Mouse (Mus musculus) cortical plate, adult 2 months (tissue): Measurements from ENCODE around the gene Cxcr4.

Source experiments
- CTCF ChIP-seq: fragments of 200-500 bp; IDR thresholded peaks from 2 replicates; pipeline ENCODE4 v1.5.1; 2011; ENCODE audit warnings: mild to moderate bottlenecking, control low read depth, low read length; ENCODE audit not compliant: insufficient read depth; ENCODE audit errors: extremely low read depth
- POLR2A ChIP-seq: fragments of 200-500 bp; IDR thresholded peaks from 2 replicates; pipeline ENCODE4 v1.6.1; 2011; ENCODE audit warnings: mild to moderate bottlenecking, low read length, control low read depth; ENCODE audit not compliant: insufficient read depth; ENCODE audit errors: extremely low read depth

GRCm38 (mm10) chr1:128560452-128561324 is 31.4 kb downstream of the Cxcr4 start:
- TF ChIP-seq POLR2A (no peak), CTCF (no peak)
